Mouse (Mus musculus): ENCODE data around the gene Cyp2r1. TPM values are rescaled to one million over a fixed set of nuclear protein-coding genes. Genes with fewer than 3 reads are reported as not detected.
"Not testable (repeated sequence)": the region's sequence is repeated elsewhere in the genome, so short reads cannot be mapped to it uniquely, and the experiment has no call there.

The Cyp2r1 gene
- total RNA-seq (2014; rRNA removed; ENCODE audit: low replicate concordance) (not detected in 2 replicates), polyA plus RNA-seq (2015; fragmentation: Nextera tagmentation; extraction: Ambion mirVana) (1.2 TPM in 2 replicates)

DNA sequence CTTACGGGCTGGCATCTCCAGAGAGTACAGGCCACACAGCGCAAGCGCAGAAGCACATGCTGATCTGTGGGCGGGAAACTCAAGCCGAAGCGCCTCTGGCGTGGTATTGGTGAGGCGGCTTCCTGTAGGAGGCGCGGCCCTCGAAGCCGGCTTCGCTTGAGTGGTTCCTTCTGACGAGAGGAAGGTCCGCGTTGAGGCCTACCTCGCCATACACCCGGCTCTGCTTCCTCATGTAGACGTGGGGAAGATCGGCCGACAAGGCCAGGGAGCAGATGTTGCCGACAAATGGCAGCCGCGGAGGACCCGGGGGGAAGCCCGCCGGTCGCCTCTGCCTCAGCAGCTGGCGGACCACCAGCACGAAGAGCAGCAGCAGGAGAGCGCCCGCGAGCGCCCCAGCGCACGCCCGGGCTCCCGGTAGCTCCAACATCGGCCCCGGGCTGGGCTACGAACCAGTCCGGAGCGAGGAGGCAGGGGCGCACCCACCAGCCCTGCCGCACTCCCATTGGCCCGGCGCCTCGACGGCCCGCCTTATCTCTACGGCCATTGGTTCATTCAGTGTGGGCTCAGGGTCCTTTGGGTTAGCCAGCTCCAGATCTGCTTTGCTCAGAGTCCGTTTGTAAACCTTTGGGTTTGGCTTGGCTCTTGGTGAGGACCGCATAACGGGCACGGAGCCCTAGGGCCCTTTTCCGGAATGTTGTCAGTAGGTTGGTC lies at the start of gene Cyp2r1:
Gene Cyp2r1, minus strand, starts transcription at position 442 of the 711 bp plus-strand sequence.
- Histone ChIP-seq H3K36me3 (replicated peaks; ENCODE audit: control insufficient read depth, insufficient read depth, low read length) (no peaks in the 10 kb centered on the region), H3K27me3 (ENCODE audit: control insufficient read depth, insufficient read depth, low read length) (no peaks in the 10 kb centered on the region), H3K27ac (ENCODE audit: low read depth) (peak within 1 kb of the TSS; percentile 89), H3K9me3 (replicated peaks; ENCODE audit: control insufficient read depth, low read length) (no peaks in the 10 kb centered on the region), H3K4me2 (ENCODE audit: low read depth, low read length) (peak within 1 kb of the TSS; percentile 81), H3K4me1 (ENCODE audit: control insufficient read depth, insufficient read depth) (no peaks in the 10 kb centered on the region), H3K9ac (replicated peaks; ENCODE audit: low read depth, low read length) (peak within 1 kb of the TSS; percentile 57), H3K4me3 (ENCODE audit: low read depth, low read length) (peak within 1 kb of the TSS; percentile 60)
- WGBS, result 1% methylated on average over 56 of the region's 56 CpGs
- ATAC-seq (ENCODE audit: insufficient read depth, low read depth) (peak; percentile 100), DNase-seq (ENCODE audit: low spot score) (peak; percentile 89)
- peak; percentile 33; the same call in 1 of the 2 replicates for TF ChIP-seq CTCF (IDR thresholded peaks at IDR 0.05; ENCODE audit: low read depth)
- TF ChIP-seq EP300 (IDR thresholded peaks at IDR 0.05; ENCODE audit: low read depth), result no peak

DNA sequence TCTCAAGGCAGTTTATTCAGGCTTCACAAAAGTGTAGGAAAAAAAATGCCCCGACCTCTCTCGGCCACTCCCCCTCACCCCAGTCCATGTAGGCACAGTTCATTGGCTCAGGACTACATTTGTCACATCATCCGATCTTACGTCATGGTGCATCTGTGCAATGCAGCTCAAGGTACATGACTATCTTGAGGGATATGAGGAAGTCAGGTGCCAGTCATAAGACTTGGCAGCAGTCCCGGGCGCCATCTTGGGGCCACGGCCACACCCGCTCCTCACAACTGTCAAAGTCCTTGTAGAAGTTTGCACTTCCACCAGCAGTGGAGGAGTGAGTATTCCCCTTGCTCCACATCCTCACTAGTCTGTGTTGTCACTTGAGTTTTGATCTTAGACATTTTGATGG lies 31.6 kb upstream of the Cyp2r1 start:
- not testable (repeated sequence) for H3K36me3 ChIP-seq (replicated peaks; ENCODE audit: control insufficient read depth, insufficient read depth, low read length); H3K9ac ChIP-seq (replicated peaks; ENCODE audit: low read depth, low read length); H3K27me3 ChIP-seq (ENCODE audit: control insufficient read depth, insufficient read depth, low read length); ATAC-seq (ENCODE audit: insufficient read depth, low read depth); H3K4me2 ChIP-seq (ENCODE audit: low read depth, low read length); H3K27ac ChIP-seq (ENCODE audit: low read depth); DNase-seq (ENCODE audit: low spot score); H3K4me3 ChIP-seq (ENCODE audit: low read depth, low read length); H3K9me3 ChIP-seq (replicated peaks; ENCODE audit: control insufficient read depth, low read length); H3K4me1 ChIP-seq (ENCODE audit: control insufficient read depth, insufficient read depth)
- WGBS, result 84% methylated on average over 8 of the region's 8 CpGs

DNA sequence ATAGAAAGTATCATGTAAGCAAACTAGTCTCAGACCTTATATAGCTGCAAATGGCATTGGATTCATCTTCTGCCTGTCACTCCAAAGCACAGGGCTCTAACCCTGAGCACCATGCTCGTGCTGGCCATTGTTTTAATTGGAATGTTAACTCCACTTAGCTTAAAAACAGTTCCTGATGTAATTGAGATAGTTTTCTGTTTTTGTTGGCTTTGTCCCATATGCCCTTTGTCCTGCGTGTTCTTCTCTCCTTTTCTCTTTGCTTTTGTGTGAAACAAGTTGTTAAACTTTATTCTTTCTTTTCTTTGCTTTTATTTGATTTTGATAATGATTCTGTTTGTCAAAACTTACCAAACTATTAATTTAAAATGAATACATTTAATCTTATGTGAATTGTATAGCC lies 19.7 kb upstream of the Cyp2r1 start:
- no peaks in the 10 kb centered on the region for H3K4me1 ChIP-seq (ENCODE audit: control insufficient read depth, insufficient read depth)
- no peaks in the 10 kb centered on the region for H3K27me3 ChIP-seq (ENCODE audit: control insufficient read depth, insufficient read depth, low read length)
- 33% methylated on average over 2 of the region's 2 CpGs for WGBS
- no peak overlapping the region for H3K9ac ChIP-seq (replicated peaks; ENCODE audit: low read depth, low read length)
- no peak overlapping the region for H3K4me3 ChIP-seq (ENCODE audit: low read depth, low read length)
- no peak for TF ChIP-seq EP300 (IDR thresholded peaks at IDR 0.05; ENCODE audit: low read depth)
- no peak for TF ChIP-seq CTCF (IDR thresholded peaks at IDR 0.05; ENCODE audit: low read depth)
- H3K27ac ChIP-seq (ENCODE audit: low read depth), result no peak overlapping the region
- no peaks in the 10 kb centered on the region for H3K36me3 ChIP-seq (replicated peaks; ENCODE audit: control insufficient read depth, insufficient read depth, low read length)
- ATAC-seq (ENCODE audit: insufficient read depth, low read depth) (no peak), DNase-seq (ENCODE audit: low spot score) (no peak)
- no peaks in the 10 kb centered on the region for H3K9me3 ChIP-seq (replicated peaks; ENCODE audit: control insufficient read depth, low read length)
- H3K4me2 ChIP-seq (ENCODE audit: low read depth, low read length), result no peak overlapping the region

DNA sequence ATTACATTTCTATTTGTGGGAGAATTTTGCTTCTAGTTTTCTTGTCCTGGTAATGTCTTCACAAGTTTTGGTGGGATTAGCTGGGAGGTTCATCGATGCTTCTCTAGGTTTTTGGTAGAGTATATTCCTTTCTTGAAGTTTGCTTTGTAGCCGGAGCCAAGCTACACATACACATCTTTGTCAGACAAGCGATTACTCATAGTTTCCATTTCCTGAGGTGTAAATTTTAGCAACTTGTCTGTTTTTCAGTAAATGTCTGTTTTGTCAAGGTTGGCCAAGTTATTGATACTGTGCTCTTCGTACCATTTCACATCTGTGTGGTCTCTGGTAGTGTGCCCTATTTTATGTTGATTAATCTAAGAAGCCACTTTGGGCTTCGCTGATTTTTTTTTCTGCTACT lies 18.4 kb upstream of the Cyp2r1 start:
- TF ChIP-seq CTCF (IDR thresholded peaks at IDR 0.05; ENCODE audit: low read depth), result no peak
- H3K27ac ChIP-seq (ENCODE audit: low read depth), result no peak overlapping the region
- H3K9me3 ChIP-seq (replicated peaks; ENCODE audit: control insufficient read depth, low read length), result no peaks in the 10 kb centered on the region
- no peaks in the 10 kb centered on the region for H3K4me1 ChIP-seq (ENCODE audit: control insufficient read depth, insufficient read depth)
- ATAC-seq (ENCODE audit: insufficient read depth, low read depth) (no peak), DNase-seq (ENCODE audit: low spot score) (no peak)
- H3K27me3 ChIP-seq (ENCODE audit: control insufficient read depth, insufficient read depth, low read length), result no peaks in the 10 kb centered on the region
- no peak overlapping the region for H3K4me2 ChIP-seq (ENCODE audit: low read depth, low read length)
- no peaks in the 10 kb centered on the region for H3K36me3 ChIP-seq (replicated peaks; ENCODE audit: control insufficient read depth, insufficient read depth, low read length)
- no peak overlapping the region for H3K4me3 ChIP-seq (ENCODE audit: low read depth, low read length)
- 61% methylated on average over 5 of the region's 5 CpGs for WGBS
- H3K9ac ChIP-seq (replicated peaks; ENCODE audit: low read depth, low read length), result no peak overlapping the region

DNA sequence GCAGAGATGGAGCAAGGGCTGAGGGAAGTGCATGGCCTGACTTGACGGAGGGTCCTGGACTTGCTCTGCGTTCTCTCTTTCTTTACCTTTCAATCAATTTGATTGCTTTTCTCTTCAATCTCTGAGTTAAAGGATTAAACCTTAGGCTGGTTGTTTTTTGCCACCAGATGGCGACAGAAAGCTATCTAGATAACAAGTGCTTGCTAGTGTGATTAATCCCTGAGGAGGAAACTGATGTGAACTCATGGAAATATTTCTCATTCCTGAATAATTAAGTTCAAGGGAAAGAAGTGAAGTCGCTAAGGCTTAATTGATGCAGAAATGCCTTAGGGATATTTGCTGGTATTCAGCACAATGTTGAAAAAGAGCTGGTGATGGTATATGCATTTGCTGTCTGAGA lies 17.7 kb upstream of the Cyp2r1 start:
- no peak overlapping the region for H3K9ac ChIP-seq (replicated peaks; ENCODE audit: low read depth, low read length)
- no peaks in the 10 kb centered on the region for H3K36me3 ChIP-seq (replicated peaks; ENCODE audit: control insufficient read depth, insufficient read depth, low read length)
- no peaks in the 10 kb centered on the region for H3K27me3 ChIP-seq (ENCODE audit: control insufficient read depth, insufficient read depth, low read length)
- no peak overlapping the region for H3K4me3 ChIP-seq (ENCODE audit: low read depth, low read length)
- DNase-seq (ENCODE audit: low spot score) (peak; percentile 38), ATAC-seq (ENCODE audit: insufficient read depth, low read depth) (no peak)
- H3K27ac ChIP-seq (ENCODE audit: low read depth), result no peak overlapping the region
- H3K9me3 ChIP-seq (replicated peaks; ENCODE audit: control insufficient read depth, low read length), result no peaks in the 10 kb centered on the region
- H3K4me2 ChIP-seq (ENCODE audit: low read depth, low read length), result no peak overlapping the region
- no peaks in the 10 kb centered on the region for H3K4me1 ChIP-seq (ENCODE audit: control insufficient read depth, insufficient read depth)
- TF ChIP-seq EP300 (IDR thresholded peaks at IDR 0.05; ENCODE audit: low read depth), result no peak
- peak; percentile 76 for TF ChIP-seq CTCF (IDR thresholded peaks at IDR 0.05; ENCODE audit: low read depth)
- 7% methylated on average over 4 of the region's 4 CpGs for WGBS

DNA sequence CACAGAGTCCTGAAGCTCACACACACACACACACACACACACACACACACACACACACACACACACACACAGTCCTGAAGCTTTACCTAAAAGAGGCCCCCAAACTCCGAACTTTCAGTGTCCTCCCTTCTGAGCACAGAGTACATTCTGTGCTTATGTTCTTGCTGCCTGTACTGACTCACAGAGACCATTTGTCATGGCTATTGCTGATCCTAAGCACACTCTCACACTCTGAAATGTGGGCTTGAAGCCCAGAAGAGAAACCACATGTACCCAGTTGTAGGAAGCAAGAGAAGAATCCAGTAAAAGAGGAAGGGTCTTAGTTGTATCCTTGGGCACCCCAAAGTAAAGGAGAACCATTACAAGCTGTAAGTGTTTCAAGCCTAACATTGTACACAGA lies 14.9 kb upstream of the Cyp2r1 start:
- no peak for DNase-seq (ENCODE audit: low spot score)
- no peak overlapping the region for H3K4me2 ChIP-seq (ENCODE audit: low read depth, low read length)
- TF ChIP-seq EP300 (IDR thresholded peaks at IDR 0.05; ENCODE audit: low read depth), result no peak
- no peaks in the 10 kb centered on the region for H3K27me3 ChIP-seq (ENCODE audit: control insufficient read depth, insufficient read depth, low read length)
- H3K4me3 ChIP-seq (ENCODE audit: low read depth, low read length), result no peak overlapping the region
- H3K36me3 ChIP-seq (replicated peaks; ENCODE audit: control insufficient read depth, insufficient read depth, low read length), result no peaks in the 10 kb centered on the region
- H3K9me3 ChIP-seq (replicated peaks; ENCODE audit: control insufficient read depth, low read length), result no peaks in the 10 kb centered on the region
- 73% methylated on average over 1 of the region's 1 CpGs for WGBS
- no peak overlapping the region for H3K27ac ChIP-seq (ENCODE audit: low read depth)
- no peaks in the 10 kb centered on the region for H3K4me1 ChIP-seq (ENCODE audit: control insufficient read depth, insufficient read depth)
- no peak overlapping the region for H3K9ac ChIP-seq (replicated peaks; ENCODE audit: low read depth, low read length)
- ATAC-seq (ENCODE audit: insufficient read depth, low read depth), result no peak; the same call in 1 of the 2 replicates
